In genomic region chr19:40425326-40425725, GRCm38 (mm10) we compare ENCODE assay signal across 9 mouse cellular contexts.
DNase-seq lines count a peak whose midpoint lies in the region; ATAC-seq and TF ChIP-seq lines count a peak whose summit lies in the region.
"Had no signal": no experiment of that assay in that cellular context is flagged by ENCODE, and none has a peak within 500 bp of the region (broad histone marks: within the 10 kb centered on the region; RNA-seq: fewer than 3 reads in every experiment).

No protein-coding gene starts in this region.

- no peaks in the 10 kb centered on the region for H3K27me3 ChIP-seq in forebrain, postnatal 0 days (ENCODE audit: insufficient read depth, low read length)
- no peaks in the 10 kb centered on the region for H3K27me3 ChIP-seq in forebrain, embryonic 16.5 days (replicated peaks; ENCODE audit: control insufficient read depth, insufficient read depth, low read length)
- H3K27me3 ChIP-seq in lung, embryonic 14.5 days (ENCODE audit: insufficient read depth, low read length) = no peaks in the 10 kb centered on the region
- no peaks in the 10 kb centered on the region for H3K27me3 ChIP-seq in heart, embryonic 14.5 days (ENCODE audit: control insufficient read depth, insufficient read depth, low read length)
- no peaks in the 10 kb centered on the region for H3K27me3 ChIP-seq in limb, embryonic 15.5 days
- H3K27me3 ChIP-seq: megakaryocyte, embryonic 14.5 days had no signal

- H3K27ac ChIP-seq in forebrain, postnatal 0 days (ENCODE audit: low read depth, low read length) = peak overlapping the region; percentile 35
- H3K27ac ChIP-seq in forebrain, embryonic 16.5 days (ENCODE audit: low read length) = no peak overlapping the region
- H3K27ac ChIP-seq in lung, embryonic 14.5 days (ENCODE audit: low read depth) = peak overlapping the region; percentile 32; the same call in 1 of the 2 replicates
- peak overlapping the region; percentile 65 to 86 for H3K27ac ChIP-seq in heart, embryonic 14.5 days (replicated peaks in 1 of 2; ENCODE audit: control insufficient read depth in 1 of 2, insufficient read depth in 1 of 2, low read depth in 2 of 2, low read length in 2 of 2)
- H3K27ac ChIP-seq in limb, embryonic 15.5 days = peak overlapping the region; percentile 82

- TF ChIP-seq CTCF in forebrain, postnatal 0 days (IDR thresholded peaks at IDR 0.05; ENCODE audit: low read depth) = no peak
- TF ChIP-seq CTCF in lung, embryonic 14.5 days (IDR thresholded peaks at IDR 0.05; ENCODE audit: low read depth) = no peak

- H3K4me3 ChIP-seq in forebrain, postnatal 0 days (ENCODE audit: low read depth, low read length) = no peak overlapping the region
- no peak overlapping the region for H3K4me3 ChIP-seq in forebrain, embryonic 16.5 days (replicated peaks; ENCODE audit: low read length)
- H3K4me3 ChIP-seq in lung, embryonic 14.5 days (ENCODE audit: low read depth, low read length) = no peak overlapping the region
- no peak overlapping the region for H3K4me3 ChIP-seq in heart, embryonic 14.5 days (ENCODE audit: control insufficient read depth in 1 of 2, insufficient read depth in 1 of 2, low read depth in 1 of 2, low read length in 2 of 2)
- no peak overlapping the region for H3K4me3 ChIP-seq in limb, embryonic 15.5 days
- H3K4me3 ChIP-seq: megakaryocyte, embryonic 14.5 days had no signal

- H3K36me3 ChIP-seq in forebrain, postnatal 0 days (ENCODE audit: insufficient read depth) = no peaks in the 10 kb centered on the region
- H3K36me3 ChIP-seq in forebrain, embryonic 16.5 days (ENCODE audit: control insufficient read depth, insufficient read depth) = no peaks in the 10 kb centered on the region
- H3K36me3 ChIP-seq in lung, embryonic 14.5 days (ENCODE audit: insufficient read depth) = no peaks in the 10 kb centered on the region
- no peaks in the 10 kb centered on the region for H3K36me3 ChIP-seq in heart, embryonic 14.5 days (ENCODE audit: control insufficient read depth, insufficient read depth, low read length)
- H3K36me3 ChIP-seq in limb, embryonic 15.5 days = no peaks in the 10 kb centered on the region

- no peak overlapping the region for H3K4me2 ChIP-seq in forebrain, postnatal 0 days (ENCODE audit: low read depth)
- H3K4me2 ChIP-seq in forebrain, embryonic 16.5 days (ENCODE audit: low read length) = no peak overlapping the region
- H3K4me2 ChIP-seq in lung, embryonic 14.5 days = no peak overlapping the region
- H3K4me2 ChIP-seq in heart, embryonic 14.5 days (ENCODE audit: low read length) = 0 out of 2 replicates have a peak overlapping the region, but pooled peaks have one; percentile 4
- H3K4me2 ChIP-seq in limb, embryonic 15.5 days = no peak overlapping the region

- H3K9ac ChIP-seq in forebrain, postnatal 0 days = no peak overlapping the region
- no peak overlapping the region for H3K9ac ChIP-seq in forebrain, embryonic 16.5 days (replicated peaks; ENCODE audit: low read depth, low read length)
- H3K9ac ChIP-seq in lung, embryonic 14.5 days = no peak overlapping the region
- peak overlapping the region; percentile 41; the same call in 1 of the 2 replicates for H3K9ac ChIP-seq in heart, embryonic 14.5 days (ENCODE audit: low read length)
- no peak overlapping the region for H3K9ac ChIP-seq in limb, embryonic 15.5 days

- H3K9me3 ChIP-seq in forebrain, postnatal 0 days (ENCODE audit: low read length) = no peaks in the 10 kb centered on the region
- no peaks in the 10 kb centered on the region for H3K9me3 ChIP-seq in forebrain, embryonic 16.5 days (ENCODE audit: control insufficient read depth, low read length)
- H3K9me3 ChIP-seq in lung, embryonic 14.5 days (ENCODE audit: low read depth, low read length) = no peaks in the 10 kb centered on the region
- no peaks in the 10 kb centered on the region for H3K9me3 ChIP-seq in heart, embryonic 14.5 days (ENCODE audit: control insufficient read depth, low read length)
- no peaks in the 10 kb centered on the region for H3K9me3 ChIP-seq in limb, embryonic 15.5 days

- 49% methylated on average over 5 of the region's 5 CpGs for WGBS in forebrain, postnatal 0 days
- WGBS in forebrain, embryonic 16.5 days = 64% methylated on average over 5 of the region's 5 CpGs
- WGBS in lung, embryonic 14.5 days = 27% methylated on average over 5 of the region's 5 CpGs
- WGBS in heart, embryonic 14.5 days = 26% methylated on average over 5 of the region's 5 CpGs
- 20% methylated on average over 5 of the region's 5 CpGs for WGBS in limb, embryonic 15.5 days

- no peaks in the 10 kb centered on the region; the same call in 1 of the 2 replicates for H3K4me1 ChIP-seq in forebrain, postnatal 0 days (ENCODE audit: insufficient read depth)
- H3K4me1 ChIP-seq in forebrain, embryonic 16.5 days (replicated peaks; ENCODE audit: control insufficient read depth, insufficient read depth, low read length) = peaks cover 7% of the 10 kb centered on the region
- no peaks in the 10 kb centered on the region for H3K4me1 ChIP-seq in lung, embryonic 14.5 days (ENCODE audit: insufficient read depth)
- H3K4me1 ChIP-seq in heart, embryonic 14.5 days (ENCODE audit: control insufficient read depth in 2 of 2, insufficient read depth in 2 of 2, low read length in 2 of 2) = peaks cover 20 to 48% of the 10 kb centered on the region in 2 experiments
- peaks cover 16% of the 10 kb centered on the region for H3K4me1 ChIP-seq in limb, embryonic 15.5 days

- no peak for DNase-seq in forebrain, postnatal 0 days
- peak; percentile 38 for DNase-seq in lung, embryonic 14.5 days
- no peak for DNase-seq in lung, postnatal 10 days
- no peak for DNase-seq in layer of hippocampus, postnatal 14 days (ENCODE audit: low spot score in 2 of 2)
- DNase-seq in frontal cortex, adult 2 months (ENCODE audit: extremely low spot score in 1 of 2, low spot score in 1 of 2) = no peak

- no peak for ATAC-seq in forebrain, postnatal 0 days
- ATAC-seq in forebrain, embryonic 16.5 days = no peak
- ATAC-seq in lung, embryonic 14.5 days (ENCODE audit: insufficient read depth) = no peak
- ATAC-seq in heart, embryonic 14.5 days (ENCODE audit: insufficient number of reproducible peaks, insufficient read depth, low FRiP score, low read depth) = no peak
- ATAC-seq in limb, embryonic 15.5 days (ENCODE audit: insufficient number of reproducible peaks, low FRiP score, low TSS enrichment, low read depth) = 0 out of 2 replicates have a peak, but pooled peaks have one; percentile 27
